Mouse (Mus musculus) forebrain, embryonic 12.5 days (tissue): ENCODE data around the gene Pax5. TPM values are rescaled to one million over a fixed set of nuclear protein-coding genes. Genes with fewer than 3 reads are reported as not detected.

Experiments used
- ATAC-seq: fragments of 200-750 bp; cut with Nextera tagmentation; 2 replicates; pipeline ENCODE4 v1.8.0; 2017; ENCODE audit warnings: moderate TSS enrichment; ENCODE audit not compliant: low FRiP score
- H3K27ac ChIP-seq: fragments of 300-500 bp; sonication (generic); 2 replicates; pipeline ENCODE4 v1.5.1; 2016; ENCODE audit warnings: mild to moderate bottlenecking
- H3K27me3 ChIP-seq: fragments of 300-500 bp; sonication (generic); 2 replicates; pipeline ENCODE4 v1.6.1; 2016; ENCODE audit warnings: mild to moderate bottlenecking
- H3K36me3 ChIP-seq: fragments of 300-500 bp; sonication (generic); replicated peaks from 2 replicates; pipeline ENCODE4 v1.6.1; 2016; ENCODE audit warnings: mild to moderate bottlenecking
- H3K4me1 ChIP-seq: fragments of 300-500 bp; sonication (generic); 2 replicates; pipeline ENCODE4 v1.6.1; 2016
- H3K4me2 ChIP-seq: fragments of 300-500 bp; sonication (generic); 2 replicates; pipeline ENCODE4 v1.6.1; 2016; ENCODE audit warnings: mild to moderate bottlenecking, moderate library complexity
- H3K4me3 ChIP-seq: fragments of 300-500 bp; sonication (generic); replicated peaks from 2 replicates; pipeline ENCODE4 v1.5.1; 2016; ENCODE audit warnings: mild to moderate bottlenecking
- H3K9ac ChIP-seq: fragments of 300-500 bp; sonication (generic); 2 replicates; pipeline ENCODE4 v1.6.1; 2016; ENCODE audit warnings: mild to moderate bottlenecking
- H3K9me3 ChIP-seq: fragments of 300-500 bp; sonication (generic); 2 replicates; pipeline ENCODE4 v1.6.1; 2016
- whole genome bisulfite sequencing: fragments of 180-500 bp; shearing (Covaris S2); methylation state at CpG from one replicate; pipeline ENCODE4 v1.1.7; 2016; 5-methylcytosine and 5-hydroxymethylcytosine counted together
- polyA plus RNA-seq: library from polyadenylated mRNA; unstranded; fragments of >200 nt; fragmentation: Nextera tagmentation; extraction: Ambion mirVana; gene quantifications from 2 replicates; pipeline ENCODE4 v1.2.1, GENCODE M21; 2016

The Pax5 gene
- polyA plus RNA-seq, 1 experiment from 2014 or later = 0.60 TPM

GRCm38 (mm10) chr4:44569138-44569537 is 141.1 kb downstream of the Pax5 start:
- no peak overlapping the region for H3K4me2 ChIP-seq
- peaks cover 38% of the 10 kb centered on the region for H3K27me3 ChIP-seq
- 87% methylated on average over 10 of the region's 10 CpGs for WGBS
- no peak overlapping the region for H3K27ac ChIP-seq
- H3K9ac ChIP-seq = no peak overlapping the region
- no peaks in the 10 kb centered on the region for H3K9me3 ChIP-seq
- no peak for ATAC-seq
- H3K4me3 ChIP-seq = no peak overlapping the region
- no peaks in the 10 kb centered on the region for H3K36me3 ChIP-seq
- H3K4me1 ChIP-seq = no peaks in the 10 kb centered on the region

GRCm38 (mm10) chr4:44568666-44569065 is 141.6 kb downstream of the Pax5 start:
- Histone ChIP-seq H3K9ac (no peak overlapping the region), H3K27ac (no peak overlapping the region), H3K36me3 (no peaks in the 10 kb centered on the region), H3K4me3 (no peak overlapping the region), H3K27me3 (peaks cover 39% of the 10 kb centered on the region), H3K9me3 (no peaks in the 10 kb centered on the region), H3K4me2 (no peak overlapping the region), H3K4me1 (no peaks in the 10 kb centered on the region)
- 88% methylated on average over 10 of the region's 10 CpGs for WGBS
- ATAC-seq = no peak

GRCm38 (mm10) chr4:44566401-44566800 is 143.9 kb downstream of the Pax5 start:
- WGBS = 82% methylated on average over 8 of the region's 8 CpGs
- peaks cover 59% of the 10 kb centered on the region for H3K27me3 ChIP-seq

GRCm38 (mm10) chr4:44565126-44566082 is 144.9 kb downstream of the Pax5 start:
- ATAC-seq = no peak
- H3K27me3 ChIP-seq = peaks cover 69% of the 10 kb centered on the region
- 75% methylated on average over 12 of the region's 12 CpGs for WGBS

More at GRCm38 (mm10) chr4:44566401-44566800, 143.9 kb downstream of the Pax5 start:
- H3K4me1 ChIP-seq = 0 out of 2 replicates have a peak, but pooled peaks cover 2% of the 10 kb centered on the region
- H3K4me3 ChIP-seq = no peak overlapping the region
- no peak overlapping the region for H3K4me2 ChIP-seq
- no peak for ATAC-seq
- no peaks in the 10 kb centered on the region for H3K36me3 ChIP-seq
- no peak overlapping the region for H3K9ac ChIP-seq
- no peaks in the 10 kb centered on the region for H3K9me3 ChIP-seq
- no peak overlapping the region for H3K27ac ChIP-seq

GRCm38 (mm10) chr4:44564602-44565001 is 145.7 kb downstream of the Pax5 start:
- ATAC-seq = 0 out of 2 replicates have a peak, but pooled peaks have one; percentile 21
- Histone ChIP-seq H3K4me2 (no peak overlapping the region), H3K27me3 (peaks cover 77% of the 10 kb centered on the region), H3K27ac (no peak overlapping the region), H3K9me3 (no peaks in the 10 kb centered on the region), H3K4me1 (peaks cover 12% of the 10 kb centered on the region), H3K4me3 (no peak overlapping the region), H3K9ac (no peak overlapping the region), H3K36me3 (no peaks in the 10 kb centered on the region)
- WGBS = 6% methylated on average over 10 of the region's 10 CpGs

More at GRCm38 (mm10) chr4:44565126-44566082, 144.9 kb downstream of the Pax5 start:
- no peaks in the 10 kb centered on the region for H3K9me3 ChIP-seq
- H3K27ac ChIP-seq = no peak overlapping the region
- no peak overlapping the region for H3K4me2 ChIP-seq
- H3K9ac ChIP-seq = no peak overlapping the region
- no peaks in the 10 kb centered on the region for H3K36me3 ChIP-seq
- peaks cover 9% of the 10 kb centered on the region for H3K4me1 ChIP-seq
- H3K4me3 ChIP-seq = no peak overlapping the region

GRCm38 (mm10) chr4:44560956-44561355 is 149.3 kb downstream of the Pax5 start:
- H3K4me3 ChIP-seq = no peak overlapping the region
- no peaks in the 10 kb centered on the region for H3K36me3 ChIP-seq
- H3K27me3 ChIP-seq = peaks cover 84% of the 10 kb centered on the region
- H3K9me3 ChIP-seq = 0 out of 2 replicates have a peak, but pooled peaks cover 5% of the 10 kb centered on the region
- no peak for ATAC-seq
- peak overlapping the region; percentile 50; the same call in 1 of the 2 replicates for H3K27ac ChIP-seq
- no peak overlapping the region for H3K9ac ChIP-seq
- no peak overlapping the region for H3K4me2 ChIP-seq
- 40% methylated on average over 8 of the region's 8 CpGs for WGBS
- H3K4me1 ChIP-seq = peaks cover 35% of the 10 kb centered on the region

- no peaks in the 10 kb centered on the region for H3K36me3 ChIP-seq
- peak overlapping the region; percentile 81 for H3K4me2 ChIP-seq
- peaks cover 76% of the 10 kb centered on the region for H3K27me3 ChIP-seq
- H3K9ac ChIP-seq = no peak overlapping the region; the same call in 1 of the 2 replicates
- WGBS = under 1% methylated on average over 7 of the region's 7 CpGs
- H3K27ac ChIP-seq = peak overlapping the region; percentile 93
- H3K4me3 ChIP-seq = peak overlapping the region; percentile 40; the same call in 1 of the 2 replicates
- peaks cover 35% of the 10 kb centered on the region for H3K4me1 ChIP-seq
- H3K9me3 ChIP-seq = 0 out of 2 replicates have a peak, but pooled peaks cover 5% of the 10 kb centered on the region
- ATAC-seq = peak; percentile 45
Observed at GRCm38 (mm10) chr4:44558564-44558955, 151.7 kb downstream of the Pax5 start.

GRCm38 (mm10) chr4:44557815-44558563 is 152.3 kb downstream of the Pax5 start:
- 2% methylated on average over 36 of the region's 36 CpGs for WGBS
- Histone ChIP-seq H3K36me3 (no peaks in the 10 kb centered on the region), H3K27me3 (peaks cover 72% of the 10 kb centered on the region), H3K9me3 (0 out of 2 replicates have a peak, but pooled peaks cover 5% of the 10 kb centered on the region), H3K4me3 (peak overlapping the region; percentile 40), H3K27ac (peak overlapping the region; percentile 93), H3K4me1 (peaks cover 35% of the 10 kb centered on the region), H3K4me2 (peak overlapping the region; percentile 81), H3K9ac (peak overlapping the region; percentile 66)
- ATAC-seq = peak; percentile 92

GRCm38 (mm10) chr4:44556586-44557281 is 153.6 kb downstream of the Pax5 start:
- WGBS = 94% methylated on average over 9 of the region's 9 CpGs
- 0 out of 2 replicates have a peak, but pooled peaks cover 5% of the 10 kb centered on the region for H3K9me3 ChIP-seq
- no peak overlapping the region for H3K9ac ChIP-seq
- no peak overlapping the region for H3K4me2 ChIP-seq
- ATAC-seq = no peak
- H3K27me3 ChIP-seq = peaks cover 64% of the 10 kb centered on the region
- no peaks in the 10 kb centered on the region for H3K36me3 ChIP-seq
- H3K4me1 ChIP-seq = peaks cover 35% of the 10 kb centered on the region
- no peak overlapping the region for H3K27ac ChIP-seq
- H3K4me3 ChIP-seq = no peak overlapping the region

- 90% methylated on average over 9 of the region's 9 CpGs for WGBS
- Histone ChIP-seq H3K36me3 (no peaks in the 10 kb centered on the region), H3K4me2 (no peak overlapping the region), H3K9me3 (0 out of 2 replicates have a peak, but pooled peaks cover 5% of the 10 kb centered on the region), H3K9ac (no peak overlapping the region), H3K4me1 (peaks cover 26% of the 10 kb centered on the region), H3K27me3 (peaks cover 60% of the 10 kb centered on the region), H3K4me3 (no peak overlapping the region), H3K27ac (no peak overlapping the region)
- no peak for ATAC-seq
Observed at GRCm38 (mm10) chr4:44555576-44555975, 154.7 kb downstream of the Pax5 start.

- Histone ChIP-seq H3K4me2 (no peak overlapping the region), H3K4me3 (no peak overlapping the region), H3K36me3 (no peaks in the 10 kb centered on the region), H3K27ac (no peak overlapping the region), H3K9ac (no peak overlapping the region), H3K9me3 (0 out of 2 replicates have a peak, but pooled peaks cover 1% of the 10 kb centered on the region), H3K27me3 (peaks cover 40% of the 10 kb centered on the region), H3K4me1 (no peaks in the 10 kb centered on the region)
- 84% methylated on average over 12 of the region's 12 CpGs for WGBS
- ATAC-seq = no peak
Observed at GRCm38 (mm10) chr4:44551470-44551869, 158.8 kb downstream of the Pax5 start.
